Mouse (Mus musculus): ENCODE measurements around the gene Cnrip1. TPM values are rescaled to one million over a fixed set of nuclear protein-coding genes. Genes with fewer than 3 reads are reported as not detected.

Cnrip1 gene
- 16.3 and 34.2 TPM in 2 replicates for polyA plus RNA-seq (2012; rRNA removed; ENCODE audit: low replicate concordance)

DNA sequence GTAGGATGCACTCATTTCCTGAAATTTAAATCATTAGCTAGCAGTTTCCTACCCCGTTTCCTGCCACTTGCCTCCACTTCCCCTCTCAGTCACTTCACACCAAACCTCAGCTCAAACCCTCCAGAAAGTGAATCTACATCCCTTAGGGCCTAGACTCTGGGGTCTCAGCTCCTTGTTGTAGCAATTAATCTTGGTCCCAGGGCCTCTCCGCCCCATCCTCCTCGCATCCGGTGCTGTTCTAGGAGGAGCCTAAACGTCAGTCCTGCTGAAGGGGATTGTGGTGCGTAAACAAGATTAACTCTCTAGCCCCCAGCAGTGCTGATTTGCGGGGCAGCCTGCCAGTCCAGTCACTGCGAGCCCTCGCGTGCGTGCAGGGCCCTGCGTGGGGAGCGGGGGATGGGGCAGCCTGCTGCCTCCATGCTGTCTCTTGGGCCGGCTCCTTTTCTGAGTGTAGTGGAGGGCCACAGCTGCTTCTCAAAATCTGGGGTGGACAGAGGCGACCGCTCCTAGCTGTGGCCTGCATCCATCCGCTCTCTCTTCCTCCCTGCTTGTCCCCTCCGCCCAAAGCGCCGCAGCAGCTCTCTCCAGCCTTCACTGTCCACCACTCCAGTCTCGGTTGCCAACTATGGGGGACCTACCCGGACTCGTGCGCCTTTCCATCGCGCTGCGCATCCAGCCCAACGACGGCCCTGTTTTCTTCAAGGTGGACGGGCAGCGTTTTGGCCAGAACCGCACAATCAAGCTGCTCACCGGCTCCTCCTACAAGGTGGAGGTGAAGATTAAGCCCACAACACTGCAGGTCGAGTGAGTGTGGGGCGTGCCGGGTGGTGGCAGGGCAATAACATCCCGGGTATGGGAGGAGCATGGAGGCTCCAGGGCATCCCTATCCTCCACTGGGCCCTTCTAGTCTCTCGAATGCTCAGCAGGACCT is at the start of gene Cnrip1, which contains the start of gene Plek:
Gene Cnrip1 (plus strand): TSS at position 42 of the 931 bp plus-strand sequence.
Gene Plek (minus strand): TSS at position 837 of the 931 bp plus-strand sequence.

Other genes with a start within 250 kb of the Cnrip1 start
- 0.27 and 0.64 TPM in 2 replicates for gene Fbxo48, start 100.2 kb upstream of the Cnrip1 start, polyA plus RNA-seq (2012; rRNA removed; ENCODE audit: low replicate concordance)
- gene Plek, start 795 bp downstream of the Cnrip1 start, polyA plus RNA-seq (2012; rRNA removed; ENCODE audit: low replicate concordance): 1.9 and 3.5 TPM in 2 replicates
- gene Ppp3r1, start 107.7 kb downstream of the Cnrip1 start, polyA plus RNA-seq (2012; rRNA removed; ENCODE audit: low replicate concordance): 28.6 and 33.1 TPM in 2 replicates
- gene Wdr92, start 130.5 kb downstream of the Cnrip1 start, polyA plus RNA-seq (2012; rRNA removed; ENCODE audit: low replicate concordance): 7.0 and 8.6 TPM in 2 replicates
- 6.3 and 7.8 TPM in 2 replicates for gene Pno1, start 160.0 kb downstream of the Cnrip1 start, polyA plus RNA-seq (2012; rRNA removed; ENCODE audit: low replicate concordance)
- 14.6 and 14.7 TPM in 2 replicates for gene C1d, start 206.0 kb downstream of the Cnrip1 start, polyA plus RNA-seq (2012; rRNA removed; ENCODE audit: low replicate concordance)